In the genomic region with DNA sequence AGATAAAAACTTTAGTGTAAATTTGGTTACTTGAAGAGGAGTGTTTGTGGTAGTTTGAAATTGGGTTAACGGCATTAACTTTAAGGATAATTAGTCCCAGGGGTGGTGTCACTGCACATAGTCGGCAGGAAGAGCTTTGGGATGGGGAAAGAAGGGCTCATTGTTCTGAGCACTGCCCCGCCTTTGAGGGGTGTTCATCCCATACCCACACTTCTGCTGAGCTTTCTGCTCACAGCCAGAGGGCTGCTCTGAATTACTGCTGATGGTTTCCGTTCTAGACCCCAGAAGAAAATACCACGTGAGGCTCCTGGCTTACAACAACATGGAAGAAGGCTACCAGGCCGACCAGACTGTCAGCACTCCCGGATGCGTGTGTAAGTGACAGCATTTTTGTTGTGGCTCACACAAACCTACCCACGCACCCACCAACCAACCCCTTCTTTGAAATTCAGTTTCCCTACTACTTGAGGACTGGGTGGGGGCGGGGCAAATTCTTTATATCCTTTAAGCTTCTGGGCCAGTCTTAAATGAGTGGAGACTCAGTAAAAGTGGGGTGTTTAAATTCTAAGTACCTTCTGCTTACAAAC, we compare ENCODE assay signal across 21 mouse cellular contexts. TPM values are rescaled to one million over a fixed set of nuclear protein-coding genes. Genes with fewer than 3 reads are reported as not detected.
DNase-seq lines count a peak whose midpoint lies in the region; ATAC-seq lines count a peak whose summit lies in the region.
"Had no signal": no experiment of that assay in that cellular context is flagged by ENCODE, and none has a peak within 500 bp of the region (broad histone marks: within the 10 kb centered on the region; RNA-seq: fewer than 3 reads in every experiment).

No protein-coding gene starts in this region.

- no peaks in the 10 kb centered on the region for H3K27me3 ChIP-seq in embryonic facial prominence, embryonic 14.5 days (replicated peaks; ENCODE audit: control insufficient read depth, insufficient read depth, low read length)
- no peaks in the 10 kb centered on the region for H3K27me3 ChIP-seq in intestine, embryonic 15.5 days (replicated peaks)
- H3K27me3 ChIP-seq: limb, embryonic 13.5 days; lung, embryonic 15.5 days; Patski had no signal

- 30% methylated on average over 10 of the region's 10 CpGs for WGBS in embryonic facial prominence, embryonic 14.5 days
- 82% methylated on average over 10 of the region's 10 CpGs for WGBS in intestine, embryonic 15.5 days

- H3K4me3 ChIP-seq in embryonic facial prominence, embryonic 14.5 days (ENCODE audit: low read depth, low read length) = no peak overlapping the region
- no peak overlapping the region for H3K4me3 ChIP-seq in intestine, embryonic 15.5 days (replicated peaks)
- H3K4me3 ChIP-seq: limb, embryonic 13.5 days; lung, embryonic 15.5 days; midbrain, embryonic 10.5 days had no signal

- peak; percentile 35; the same call in 1 of the 2 replicates for ATAC-seq in embryonic facial prominence, embryonic 14.5 days (ENCODE audit: low read depth)
- no peak for ATAC-seq in intestine, embryonic 15.5 days
- no peak for ATAC-seq in erythroid progenitor cell, adult 5-6 weeks (replicated peaks; ENCODE audit: low FRiP score, poor library complexity, severe bottlenecking)
- ATAC-seq: activated CD4-positive, CD25-positive, alpha-beta regulatory T cell, adult 4 months; forebrain, embryonic 16.5 days; Patski had no signal

- H3K4me2 ChIP-seq in embryonic facial prominence, embryonic 14.5 days (ENCODE audit: low read depth, low read length) = 0 out of 2 replicates have a peak overlapping the region, but pooled peaks have one; percentile 3
- no peak overlapping the region for H3K4me2 ChIP-seq in intestine, embryonic 15.5 days (replicated peaks)
- H3K4me2 ChIP-seq: heart, embryonic 11.5 days; limb, embryonic 13.5 days; lung, embryonic 15.5 days had no signal

- 0 out of 2 replicates have a peak, but pooled peaks cover 5% of the 10 kb centered on the region for H3K4me1 ChIP-seq in embryonic facial prominence, embryonic 14.5 days (ENCODE audit: control insufficient read depth, insufficient read depth, low read length)
- H3K4me1 ChIP-seq in intestine, embryonic 15.5 days (replicated peaks) = no peaks in the 10 kb centered on the region
- H3K4me1 ChIP-seq: lung, embryonic 15.5 days; midbrain, embryonic 10.5 days had no signal

- peaks cover 5% of the 10 kb centered on the region; the same call in 1 of the 2 replicates for H3K9me3 ChIP-seq in embryonic facial prominence, embryonic 14.5 days (ENCODE audit: control insufficient read depth, low read length)
- H3K9me3 ChIP-seq in intestine, embryonic 15.5 days = no peaks in the 10 kb centered on the region
- H3K9me3 ChIP-seq: lung, embryonic 15.5 days; midbrain, embryonic 10.5 days had no signal

- no peak overlapping the region for H3K9ac ChIP-seq in embryonic facial prominence, embryonic 14.5 days (ENCODE audit: low read depth, low read length)
- no peak overlapping the region for H3K9ac ChIP-seq in intestine, embryonic 15.5 days
- H3K9ac ChIP-seq: limb, embryonic 13.5 days; liver, embryonic 14.5 days; lung, embryonic 15.5 days had no signal

- DNase-seq in heart, adult 11 months = peak; percentile 86
- DNase-seq in heart, adult 18-20 months = no peak
- peak; percentile 24 for DNase-seq in embryo, embryonic 10.5 days (ENCODE audit: low spot score)
- DNase-seq in embryonic facial prominence, embryonic 14.5 days (ENCODE audit: low spot score) = peak; percentile 61
- peak; percentile 37 for DNase-seq in thymus, postnatal 14 days
- no peak for DNase-seq in cerebellum, postnatal 25 days
- DNase-seq: adrenal gland, postnatal 25 days; cerebellum, adult 11-12 months; kidney, postnatal 36 days; layer of hippocampus, adult 9-11 months had no signal

- H3K36me3 ChIP-seq in embryonic facial prominence, embryonic 14.5 days (ENCODE audit: control insufficient read depth, insufficient read depth, low read length) = no peaks in the 10 kb centered on the region
- no peaks in the 10 kb centered on the region for H3K36me3 ChIP-seq in intestine, embryonic 15.5 days
- H3K36me3 ChIP-seq: limb, embryonic 13.5 days; lung, embryonic 15.5 days had no signal

- H3K27ac ChIP-seq in embryonic facial prominence, embryonic 14.5 days (replicated peaks; ENCODE audit: low read depth, low read length) = 0 out of 2 replicates have a peak overlapping the region, but pooled peaks have one; percentile 3
- no peak overlapping the region for H3K27ac ChIP-seq in intestine, embryonic 15.5 days
- H3K27ac ChIP-seq: limb, embryonic 13.5 days; liver, embryonic 14.5 days; lung, embryonic 15.5 days; macrophage; midbrain, embryonic 10.5 days had no signal

RNA-seq across cellular contexts. Expression of a gene that starts 34.9 kb away (rescaled TPM):
- 10 to 100 TPM; 13.5 to 14.9 TPM for total RNA-seq in heart, adult 18-20 months (2021)
- polyA plus RNA-seq in embryonic facial prominence, embryonic 14.5 days (2014; fragmentation: Nextera tagmentation; extraction: Ambion mirVana) = 7.1 and 7.9 TPM in 2 replicates
- polyA plus RNA-seq in intestine, embryonic 15.5 days (2015; fragmentation: Nextera tagmentation; extraction: Ambion mirVana) = 2.7 and 2.9 TPM in 2 replicates
- not detected in 2 replicates for total RNA-seq in erythroid progenitor cell, adult 5-6 weeks (2015; ENCODE audit: low replicate concordance)
- not detected in 2 replicates for total RNA-seq in erythroid progenitor cell, adult 5-6 weeks (2017; ENCODE audit: low replicate concordance)
- polyA plus RNA-seq: activated CD4-positive, CD25-positive, alpha-beta regulatory T cell, adult 4 months; macrophage had no signal

Comparison
In these comparisons a context has a peak if more than half of its experiments do, and no peak if none do; other contexts are left out.
1. DNase-seq: peak in heart, adult 11 months (single experiment), embryo, embryonic 10.5 days (single experiment), embryonic facial prominence, embryonic 14.5 days (single experiment) and thymus, postnatal 14 days (single experiment); none in heart, adult 18-20 months (0 of 2) and cerebellum, postnatal 25 days (0 of 2).
2. RNA of a gene that starts 34.9 kb away (total RNA-seq): 13.5 to 14.9 TPM in heart, adult 18-20 months; not detected in erythroid progenitor cell, adult 5-6 weeks; every median in the first group is over 10 times any median in the second.